Mouse (Mus musculus) heart, adult 2 months (tissue): ENCODE results near the gene Gabarap.

Experiments used
- CTCF ChIP-seq: fragments of 200-600 bp; IDR thresholded peaks from 2 replicates; pipeline ENCODE4 v1.8.1; 2022; ENCODE audit warnings: antibody characterized with exemption, mild to moderate bottlenecking, moderate library complexity
- POLR2A ChIP-seq: fragments of 200-500 bp; IDR thresholded peaks from 2 replicates; pipeline ENCODE4 v1.6.1; 2011; ENCODE audit warnings: mild to moderate bottlenecking, low read depth, low read length, control low read depth; ENCODE audit not compliant: insufficient read depth

DNA sequence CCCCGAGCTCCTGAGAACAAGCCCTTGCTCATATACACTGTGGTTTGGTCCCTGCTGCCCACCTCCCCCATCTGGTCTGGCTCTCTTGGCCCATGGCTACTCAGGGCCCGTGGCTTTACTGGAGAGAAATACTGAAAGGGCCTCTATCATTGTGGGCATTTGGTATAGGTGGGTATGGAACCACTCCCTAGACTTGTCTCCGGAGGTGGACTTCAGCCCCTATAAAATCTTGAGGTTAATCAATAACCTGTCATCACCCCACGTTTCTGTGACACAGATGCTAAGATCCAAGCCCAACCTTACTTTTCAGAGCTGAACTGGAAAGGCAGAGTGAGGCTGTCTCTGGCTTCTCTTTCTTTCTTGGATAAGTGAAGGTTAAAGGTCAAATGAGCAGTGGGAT is 22.1 kb upstream of the Gabarap start:
- TF ChIP-seq CTCF (no peak), POLR2A (no peak)
